Mouse (Mus musculus): Measurements from ENCODE around the gene Gm28047. TPM values are rescaled to one million over a fixed set of nuclear protein-coding genes. Genes with fewer than 3 reads are reported as not detected.

Gene Gm28047
- polyA plus RNA-seq, 1 experiment from 2014 or later = not detected

- peaks cover 19% of the 10 kb centered on the region for H3K36me3 ChIP-seq (ENCODE audit: control insufficient read depth, insufficient read depth, low read length)
- no peak overlapping the region for H3K4me2 ChIP-seq (ENCODE audit: low read length)
- H3K9ac ChIP-seq (ENCODE audit: low read depth, low read length) = no peak overlapping the region
- no peaks in the 10 kb centered on the region for H3K27me3 ChIP-seq (ENCODE audit: control insufficient read depth, insufficient read depth, low read depth, low read length)
- 90% methylated on average over 6 of the region's 6 CpGs for WGBS
- no peaks in the 10 kb centered on the region for H3K4me1 ChIP-seq (ENCODE audit: control insufficient read depth, insufficient read depth, low read length)
- H3K9me3 ChIP-seq (replicated peaks; ENCODE audit: control insufficient read depth, low read length, poor library complexity, severe bottlenecking) = no peaks in the 10 kb centered on the region
- ATAC-seq = no peak
- no peak overlapping the region for H3K27ac ChIP-seq (ENCODE audit: low read length)
- no peak overlapping the region for H3K4me3 ChIP-seq (ENCODE audit: low read depth, low read length)
Observed at GRCm38 (mm10) chr15:102526111-102527002, 98.5 kb downstream of the Gm28047 start.

GRCm38 (mm10) chr15:102524892-102525485 lies 99.9 kb downstream of the Gm28047 start, which contains the start of gene Npff:
Gene Npff (minus strand): TSS chr15:102524942.
- Histone ChIP-seq H3K27me3 (ENCODE audit: control insufficient read depth, insufficient read depth, low read depth, low read length) (no peaks in the 10 kb centered on the region), H3K27ac (ENCODE audit: low read length) (no peak within 1 kb of the TSS), H3K4me3 (ENCODE audit: low read depth, low read length) (no peak within 1 kb of the TSS), H3K9me3 (replicated peaks; ENCODE audit: control insufficient read depth, low read length, poor library complexity, severe bottlenecking) (no peaks in the 10 kb centered on the region), H3K36me3 (ENCODE audit: control insufficient read depth, insufficient read depth, low read length) (peaks cover 15% of the 10 kb centered on the region), H3K9ac (ENCODE audit: low read depth, low read length) (0 out of 2 replicates have a peak within 1 kb of the TSS, but pooled peaks have one; percentile 25), H3K4me1 (ENCODE audit: control insufficient read depth, insufficient read depth, low read length) (no peaks in the 10 kb centered on the region; the same call in 1 of the 2 replicates), H3K4me2 (ENCODE audit: low read length) (no peak within 1 kb of the TSS)
- WGBS = 8% methylated on average over 3 of the region's 3 CpGs
- ATAC-seq = no peak

GRCm38 (mm10) chr15:102521480-102521879 lies 103.4 kb downstream of the Gm28047 start:
- Histone ChIP-seq H3K4me1 (ENCODE audit: control insufficient read depth, insufficient read depth, low read length) (peaks cover 10% of the 10 kb centered on the region), H3K27me3 (ENCODE audit: control insufficient read depth, insufficient read depth, low read depth, low read length) (no peaks in the 10 kb centered on the region), H3K9me3 (replicated peaks; ENCODE audit: control insufficient read depth, low read length, poor library complexity, severe bottlenecking) (no peaks in the 10 kb centered on the region), H3K27ac (ENCODE audit: low read length) (no peak overlapping the region), H3K36me3 (ENCODE audit: control insufficient read depth, insufficient read depth, low read length) (peaks cover 9% of the 10 kb centered on the region), H3K4me3 (ENCODE audit: low read depth, low read length) (no peak overlapping the region), H3K9ac (ENCODE audit: low read depth, low read length) (no peak overlapping the region), H3K4me2 (ENCODE audit: low read length) (no peak overlapping the region)
- ATAC-seq = no peak
- 87% methylated on average over 4 of the region's 4 CpGs for WGBS

GRCm38 (mm10) chr15:102520416-102520815 lies 104.5 kb downstream of the Gm28047 start:
- ATAC-seq = no peak
- 92% methylated on average over 4 of the region's 4 CpGs for WGBS
- Histone ChIP-seq H3K4me3 (ENCODE audit: low read depth, low read length) (no peak overlapping the region), H3K9me3 (replicated peaks; ENCODE audit: control insufficient read depth, low read length, poor library complexity, severe bottlenecking) (no peaks in the 10 kb centered on the region), H3K27ac (ENCODE audit: low read length) (no peak overlapping the region), H3K4me2 (ENCODE audit: low read length) (no peak overlapping the region), H3K36me3 (ENCODE audit: control insufficient read depth, insufficient read depth, low read length) (peaks cover 9% of the 10 kb centered on the region), H3K27me3 (ENCODE audit: control insufficient read depth, insufficient read depth, low read depth, low read length) (no peaks in the 10 kb centered on the region), H3K4me1 (ENCODE audit: control insufficient read depth, insufficient read depth, low read length) (peaks cover 17% of the 10 kb centered on the region), H3K9ac (ENCODE audit: low read depth, low read length) (no peak overlapping the region)

- H3K4me3 ChIP-seq (ENCODE audit: low read depth, low read length) = peak overlapping the region; percentile 72
- peak overlapping the region; percentile 84 for H3K4me2 ChIP-seq (ENCODE audit: low read length)
- H3K36me3 ChIP-seq (ENCODE audit: control insufficient read depth, insufficient read depth, low read length) = peaks cover 9% of the 10 kb centered on the region
- H3K27ac ChIP-seq (ENCODE audit: low read length) = peak overlapping the region; percentile 100
- ATAC-seq = no peak
- peaks cover 26% of the 10 kb centered on the region for H3K4me1 ChIP-seq (ENCODE audit: control insufficient read depth, insufficient read depth, low read length)
- no peaks in the 10 kb centered on the region for H3K9me3 ChIP-seq (replicated peaks; ENCODE audit: control insufficient read depth, low read length, poor library complexity, severe bottlenecking)
- H3K9ac ChIP-seq (ENCODE audit: low read depth, low read length) = peak overlapping the region; percentile 87
- 75% methylated on average over 15 of the region's 17 CpGs for WGBS
- no peaks in the 10 kb centered on the region for H3K27me3 ChIP-seq (ENCODE audit: control insufficient read depth, insufficient read depth, low read depth, low read length)
Observed at GRCm38 (mm10) chr15:102519211-102520141, 105.4 kb downstream of the Gm28047 start.

GRCm38 (mm10) chr15:102518859-102519201 lies 106.0 kb downstream of the Gm28047 start:
- ATAC-seq = no peak; the same call in 1 of the 2 replicates
- peak overlapping the region; percentile 84 for H3K4me2 ChIP-seq (ENCODE audit: low read length)
- peaks cover 9% of the 10 kb centered on the region for H3K36me3 ChIP-seq (ENCODE audit: control insufficient read depth, insufficient read depth, low read length)
- H3K9me3 ChIP-seq (replicated peaks; ENCODE audit: control insufficient read depth, low read length, poor library complexity, severe bottlenecking) = no peaks in the 10 kb centered on the region
- H3K27me3 ChIP-seq (ENCODE audit: control insufficient read depth, insufficient read depth, low read depth, low read length) = no peaks in the 10 kb centered on the region
- peak overlapping the region; percentile 100 for H3K27ac ChIP-seq (ENCODE audit: low read length)
- peak overlapping the region; percentile 87 for H3K9ac ChIP-seq (ENCODE audit: low read depth, low read length)
- 15% methylated on average over 9 of the region's 9 CpGs for WGBS
- H3K4me1 ChIP-seq (ENCODE audit: control insufficient read depth, insufficient read depth, low read length) = peaks cover 27% of the 10 kb centered on the region
- peak overlapping the region; percentile 72 for H3K4me3 ChIP-seq (ENCODE audit: low read depth, low read length)

- Histone ChIP-seq H3K4me2 (ENCODE audit: low read length) (peak within 1 kb of the TSS; percentile 91), H3K9me3 (replicated peaks; ENCODE audit: control insufficient read depth, low read length, poor library complexity, severe bottlenecking) (no peaks in the 10 kb centered on the region), H3K27me3 (ENCODE audit: control insufficient read depth, insufficient read depth, low read depth, low read length) (no peaks in the 10 kb centered on the region), H3K9ac (ENCODE audit: low read depth, low read length) (peak within 1 kb of the TSS; percentile 90), H3K4me1 (ENCODE audit: control insufficient read depth, insufficient read depth, low read length) (peaks cover 33% of the 10 kb centered on the region), H3K27ac (ENCODE audit: low read length) (peak within 1 kb of the TSS; percentile 100), H3K36me3 (ENCODE audit: control insufficient read depth, insufficient read depth, low read length) (peaks cover 9% of the 10 kb centered on the region), H3K4me3 (ENCODE audit: low read depth, low read length) (peak within 1 kb of the TSS; percentile 72)
- ATAC-seq = peak; percentile 91
- WGBS = under 1% methylated on average over 60 of the region's 60 CpGs
Observed at GRCm38 (mm10) chr15:102517976-102518858, 106.7 kb downstream of the Gm28047 start, which contains the start of gene Tarbp2. Gene Tarbp2 (plus strand): TSS chr15:102518192.

- Histone ChIP-seq H3K4me2 (ENCODE audit: low read length) (peak overlapping the region; percentile 91), H3K36me3 (ENCODE audit: control insufficient read depth, insufficient read depth, low read length) (peaks cover 9% of the 10 kb centered on the region), H3K9me3 (replicated peaks; ENCODE audit: control insufficient read depth, low read length, poor library complexity, severe bottlenecking) (no peaks in the 10 kb centered on the region), H3K4me3 (ENCODE audit: low read depth, low read length) (peak overlapping the region; percentile 69), H3K27ac (ENCODE audit: low read length) (peak overlapping the region; percentile 96), H3K27me3 (ENCODE audit: control insufficient read depth, insufficient read depth, low read depth, low read length) (no peaks in the 10 kb centered on the region), H3K4me1 (ENCODE audit: control insufficient read depth, insufficient read depth, low read length) (peaks cover 37% of the 10 kb centered on the region), H3K9ac (ENCODE audit: low read depth, low read length) (peak overlapping the region; percentile 90)
- 0% methylated on average over 10 of the region's 10 CpGs for WGBS
- ATAC-seq = no peak
Observed at GRCm38 (mm10) chr15:102517631-102517975, 107.3 kb downstream of the Gm28047 start.
